Mouse (Mus musculus): Measurements from ENCODE around the gene Hspa13. TPM values are rescaled to one million over a fixed set of nuclear protein-coding genes. Genes with fewer than 3 reads are reported as not detected.

Hspa13 gene
- total RNA-seq (2021): 10 to 100 TPM; 21.1 to 21.2 TPM

GRCm38 (mm10) chr16:75766388-75767249 is at the start of gene Hspa13:
Hspa13 (minus strand) TSS chr16:75767104.
- peak; percentile 97 for DNase-seq

- DNase-seq: no peak
These were observed 12.4 kb upstream of the Hspa13 start for GRCm38 (mm10) chr16:75779271-75779670.

GRCm38 (mm10) chr16:75773222-75773621 is 6.3 kb upstream of the Hspa13 start:
- DNase-seq: no peak

GRCm38 (mm10) chr16:75767250-75768002 is 522 bp upstream of the Hspa13 start:
- DNase-seq: no peak

- no peak for DNase-seq
These were observed 14.0 kb downstream of the Hspa13 start for GRCm38 (mm10) chr16:75752876-75753275.

- DNase-seq: no peak
These were observed 16.8 kb downstream of the Hspa13 start for GRCm38 (mm10) chr16:75750103-75750502.

- DNase-seq: no peak
These were observed 18.0 kb downstream of the Hspa13 start for GRCm38 (mm10) chr16:75748926-75749325.

GRCm38 (mm10) chr16:75744014-75744413 is 22.9 kb downstream of the Hspa13 start:
- no peak for DNase-seq

- DNase-seq: no peak
These were observed 49.3 kb downstream of the Hspa13 start for GRCm38 (mm10) chr16:75717405-75718173.

- DNase-seq: peak; percentile 61
These were observed 70.7 kb downstream of the Hspa13 start for GRCm38 (mm10) chr16:75696176-75696575.

Small RNAs within 50 kb of the gene (microRNA-seq; reads per million reads assigned to microRNA genes)
- gene Gm22923: 0 reads per million in 2 experiments

Other genes starting within 250 kb of the Hspa13 start
- gene Lipi, start 181.0 kb downstream of the Hspa13 start, total RNA-seq (2021): not detected
- gene Rbm11, start 174.3 kb downstream of the Hspa13 start, total RNA-seq (2021): under 1 TPM in 1 of 2 experiments, not detected in 1; 0.17 TPM